Mouse (Mus musculus) heart, postnatal 0 days (tissue): ENCODE measurements around the gene Rnf208.

ENCODE experiments used
- CTCF ChIP-seq: IDR thresholded peaks from 2 replicates; pipeline ENCODE4 v1.5.1; 2016; ENCODE audit warnings: antibody characterized with exemption, control low read depth, low read depth
- EP300 ChIP-seq: IDR thresholded peaks from 2 replicates; pipeline ENCODE4 v1.6.1; 2016; ENCODE audit warnings: antibody characterized with exemption, low read depth

GRCm38 (mm10) chr2:25264286-25264660 lies 22.2 kb downstream of the Rnf208 start:
- no peak for TF ChIP-seq CTCF
- TF ChIP-seq EP300: no peak
